Mouse (Mus musculus) left cerebral cortex, adult 18-20 months (tissue): ENCODE measurements around the gene Dis3l. TPM values are rescaled to one million over a fixed set of nuclear protein-coding genes. Genes with fewer than 3 reads are reported as not detected.
A peak's percentile ranks its signal among the peaks of the same experiment; 100 is the strongest.

Experiments
- DNase-seq, 2 experiments: peaks; one replicate each; pipeline ENCODE4 v3.0.0; 2021 to 2022; ENCODE audit warnings: low spot score in 2 of 2, mixed read lengths in 1 of 2
- long read RNA-seq, 2 experiments: library from polyadenylated mRNA; stranded (forward); transcript quantifications; one replicate each; pipeline ENCODE4 v2.0.0; 2021
- total RNA-seq, 2 experiments: library from RNA; stranded (reverse); gene quantifications; 2 replicates each; pipeline ENCODE4 v1.2.3; 2021

Dis3l gene
- 10 to 100 TPM; 27.5 to 28.2 TPM for total RNA-seq
- long read RNA-seq, experiment 1, transcript Dis3l-208 (17 exons, 3,575 nt), result major isoform, 24 of 35 reads
- long read RNA-seq, experiment 1, partial matches to known transcripts, result 4 of 35 reads
- long read RNA-seq, experiment 1, other reads (novel, unspliced or antisense), result 3 of 35 reads
- long read RNA-seq, experiment 2, transcript Dis3l-208 (17 exons, 3,575 nt), result major isoform, 10 of 17 reads
- long read RNA-seq, experiment 2, partial matches to known transcripts, result 4 of 17 reads
- long read RNA-seq, experiment 2, other reads (novel, unspliced or antisense), result 2 of 17 reads

- no peak for DNase-seq
Observed at GRCm38 (mm10) chr9:64341254-64341566, at the start of gene Dis3l. TSS of gene Dis3l (minus strand) at chr9:64341288.

DNA sequence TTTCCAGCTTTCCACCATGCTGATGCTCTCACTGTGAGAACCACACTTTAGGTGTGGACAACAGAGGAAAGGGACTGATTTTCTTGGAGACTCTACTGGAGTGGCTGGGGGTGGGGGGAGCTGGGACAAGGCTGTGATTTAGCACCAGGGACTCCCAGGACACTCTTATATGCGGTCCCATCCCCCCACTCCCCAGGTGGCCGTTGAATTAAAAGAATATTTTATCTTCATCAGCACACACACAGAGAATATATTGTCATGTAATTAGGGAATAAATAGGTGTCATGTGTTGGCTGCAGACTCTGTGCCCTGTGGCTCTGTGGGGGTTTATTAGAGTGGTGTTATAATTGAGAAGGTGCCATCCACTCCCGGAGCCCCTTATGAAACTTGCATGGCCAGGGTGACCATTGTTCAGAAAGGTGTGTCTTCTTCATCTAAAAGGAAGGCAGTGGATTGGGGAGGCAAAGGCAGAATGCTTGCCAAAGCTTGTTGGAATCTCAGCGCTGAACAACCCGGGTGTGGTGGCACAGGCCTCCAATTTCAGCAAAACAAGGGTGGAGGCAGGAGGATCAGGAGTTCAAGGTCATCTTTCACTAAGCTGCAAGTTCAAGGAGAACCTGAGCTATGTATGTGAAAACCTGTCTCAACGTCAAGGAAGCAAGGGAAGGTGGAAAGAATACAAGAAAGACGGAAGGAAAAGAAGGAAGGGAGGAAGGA, 48.6 kb upstream of the Dis3l start:
- DNase-seq, result no peak

DNA sequence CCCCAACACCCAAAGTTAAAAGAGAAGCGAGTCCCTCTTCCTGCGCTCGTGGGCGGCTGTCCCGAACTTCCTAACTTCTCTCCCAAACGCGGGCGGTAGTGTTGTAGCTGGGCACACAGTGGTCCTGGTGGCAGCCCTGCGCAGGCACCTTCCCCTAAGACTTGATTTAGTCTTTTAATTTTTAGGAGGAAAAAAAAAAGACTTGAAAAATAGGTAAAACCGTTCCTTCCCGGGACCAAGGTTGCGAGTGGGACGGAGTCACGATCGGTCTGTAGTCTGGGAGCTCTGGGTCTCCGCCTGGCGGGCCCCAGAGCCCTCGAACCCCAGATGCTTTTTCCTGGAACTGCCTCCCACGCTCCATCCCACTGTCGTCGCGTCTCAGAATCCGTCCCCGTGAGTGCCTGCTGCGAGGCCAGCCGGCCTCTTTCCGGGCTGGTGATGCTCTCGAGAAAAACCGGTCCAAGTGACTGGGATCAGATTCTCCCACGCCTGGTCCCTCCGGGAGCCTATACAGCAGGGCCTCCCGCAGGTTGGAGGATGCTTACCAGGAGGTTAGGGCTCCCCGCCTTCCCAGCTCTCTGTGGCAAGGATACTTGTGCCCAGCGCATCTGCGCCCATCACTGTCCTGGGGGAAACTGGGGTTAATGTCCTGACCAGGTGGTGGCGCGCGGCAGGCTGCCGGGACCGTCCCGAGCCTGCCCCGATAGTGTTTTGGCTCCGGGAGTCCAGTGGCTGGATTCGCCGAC, 45.6 kb upstream of the Dis3l start:
- DNase-seq, result peak; percentile 16 to 31

DNA sequence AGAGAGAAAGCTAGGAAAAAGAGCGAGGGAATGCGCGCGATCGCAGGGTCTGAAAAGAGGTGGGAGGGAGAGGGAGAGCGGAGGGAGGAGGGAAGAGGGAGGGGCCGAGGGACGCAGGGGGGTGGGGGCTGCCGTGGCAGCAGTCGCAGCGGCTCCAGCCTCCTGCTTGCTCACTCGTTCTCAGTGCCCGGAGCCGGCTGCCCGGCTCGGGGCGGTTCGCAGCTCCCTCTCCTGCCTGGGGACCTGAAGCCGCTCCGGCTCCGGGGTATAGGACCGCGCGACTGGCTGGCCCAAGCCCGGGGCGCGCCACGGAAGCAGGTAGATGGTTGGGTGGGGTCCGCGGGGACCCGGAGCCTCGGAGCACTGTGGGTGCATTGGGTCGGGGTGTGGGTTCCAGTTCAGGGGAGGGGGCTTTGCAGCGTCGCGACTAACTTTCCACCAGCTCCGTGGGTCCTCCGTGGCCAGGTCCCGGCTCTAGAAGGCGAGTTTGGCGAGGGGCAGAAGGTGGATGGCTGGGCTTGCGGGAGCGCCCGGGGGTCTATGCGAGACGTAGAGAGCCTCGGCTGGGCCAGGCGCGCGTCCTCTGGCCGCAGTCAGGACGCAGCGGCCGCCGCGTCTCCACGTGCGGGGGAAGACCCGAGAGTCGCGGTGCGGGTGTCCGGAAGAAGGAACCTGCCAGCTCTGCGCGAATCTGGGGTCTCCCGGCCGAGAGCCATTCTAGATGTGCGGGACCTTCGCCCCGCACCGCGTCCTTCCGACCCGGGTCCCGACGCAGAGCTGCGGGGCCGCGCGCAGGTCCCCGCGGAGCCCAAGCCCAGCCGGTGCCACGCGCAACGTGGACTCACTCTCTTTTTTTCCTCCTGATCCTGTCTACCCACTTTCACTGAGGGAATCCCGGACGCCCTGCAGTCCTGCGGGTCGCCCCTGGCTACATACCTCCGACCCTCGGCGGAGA, 44.7 kb upstream of the Dis3l start, which contains the start of gene Megf11:
Gene Megf11 (plus strand): TSS at position 116 of the 955 bp plus-strand sequence.
- DNase-seq, result peak; percentile 20 to 29

DNA sequence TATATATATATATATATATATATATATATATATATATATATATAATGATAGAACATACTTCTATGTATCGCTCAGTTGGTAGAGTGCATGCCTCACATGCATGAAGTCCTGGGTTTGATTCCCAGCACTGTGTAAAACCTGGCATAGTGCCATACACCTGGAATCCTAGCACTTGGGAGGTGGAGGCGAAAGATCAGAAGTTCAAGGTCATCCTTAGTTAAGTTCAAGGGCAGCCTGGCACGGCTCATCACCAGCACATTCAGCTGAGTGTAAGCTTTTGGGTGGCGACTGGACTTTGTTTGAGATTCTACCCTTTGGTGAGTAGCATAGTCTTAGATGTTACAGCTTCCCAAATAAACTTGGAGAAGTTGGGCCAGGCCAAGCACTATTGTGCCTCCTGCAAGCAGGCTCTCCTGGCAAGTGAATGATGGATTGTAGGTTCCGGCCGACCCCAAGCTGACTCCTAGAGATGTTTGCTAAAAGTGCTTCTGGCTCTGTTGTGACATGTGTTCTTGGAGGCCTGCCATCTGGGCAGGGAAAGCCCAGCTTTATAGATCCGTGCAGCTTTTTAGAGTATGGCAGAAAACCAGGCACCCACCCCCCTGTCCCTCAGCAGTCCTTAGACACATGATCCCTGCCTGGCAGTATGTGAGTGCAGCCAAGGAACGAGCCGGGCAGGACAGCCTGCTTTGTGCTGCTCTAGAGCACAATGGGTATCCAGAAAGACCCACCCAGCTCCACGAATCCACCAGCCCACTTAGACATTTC, 42.1 kb upstream of the Dis3l start:
- DNase-seq, result no peak

- no peak for DNase-seq
Observed at GRCm38 (mm10) chr9:64376380-64376779, 35.3 kb upstream of the Dis3l start.

DNA sequence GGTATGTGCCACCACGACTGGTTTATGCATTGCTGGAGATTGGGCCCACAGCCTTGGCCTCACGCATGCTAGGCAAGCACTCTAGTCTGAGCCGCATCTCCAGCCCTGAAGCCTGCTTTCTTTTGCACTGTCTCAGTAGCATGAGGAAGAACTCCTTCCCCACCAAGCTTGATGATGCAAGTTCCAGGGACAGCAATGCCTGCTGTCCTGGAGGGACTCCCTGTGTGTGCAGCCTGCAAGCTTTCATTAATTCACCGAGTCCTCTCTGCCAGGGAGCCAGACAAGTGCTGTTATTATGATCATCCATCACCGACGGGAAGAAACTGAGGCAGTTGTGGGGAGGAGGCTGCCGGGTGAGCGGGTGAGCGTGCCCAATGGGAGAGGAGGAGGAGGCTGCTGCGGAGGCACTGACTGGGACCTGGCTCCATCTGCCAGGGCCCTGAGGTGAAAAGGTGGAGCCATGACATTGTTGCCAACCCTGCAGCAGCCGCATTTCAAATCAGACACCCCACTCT, 30.3 kb upstream of the Dis3l start:
- no peak for DNase-seq

GRCm38 (mm10) chr9:64369871-64370270, 28.8 kb upstream of the Dis3l start:
- DNase-seq, result no peak

DNA sequence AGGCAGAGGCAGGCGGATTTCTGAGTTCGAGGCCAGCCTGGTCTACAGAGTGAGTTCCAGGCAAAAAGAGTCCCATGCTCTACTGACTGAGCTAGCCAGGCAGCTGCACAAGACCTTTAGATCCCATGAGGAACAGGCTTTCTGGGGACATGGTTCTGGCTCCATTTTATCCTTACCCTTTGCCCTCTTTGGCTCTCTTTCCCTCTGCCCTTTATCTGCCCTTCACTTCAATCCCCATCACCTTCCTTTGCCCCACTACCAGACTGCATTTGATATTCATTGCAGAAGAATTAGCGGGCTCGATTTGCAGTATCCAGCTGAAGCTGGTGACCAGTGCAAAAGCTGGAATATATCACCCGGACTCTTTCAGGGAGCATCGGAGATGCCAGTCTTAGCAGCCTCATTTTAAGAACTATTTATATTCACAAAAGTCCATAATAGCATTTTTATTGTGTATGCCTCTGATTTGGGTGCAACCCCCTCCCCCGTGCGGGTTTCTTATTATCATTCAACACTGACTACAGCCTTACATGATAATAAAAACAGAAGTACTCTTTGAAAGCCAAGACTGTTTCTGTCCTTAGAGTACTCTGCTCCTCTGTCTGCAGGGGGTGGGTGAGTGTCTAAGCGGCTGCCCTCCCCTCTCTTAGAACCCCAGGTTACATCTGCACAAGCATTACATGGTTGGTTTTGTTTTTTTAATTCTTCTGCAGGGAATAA, 20.3 kb upstream of the Dis3l start:
- DNase-seq, result no peak

DNA sequence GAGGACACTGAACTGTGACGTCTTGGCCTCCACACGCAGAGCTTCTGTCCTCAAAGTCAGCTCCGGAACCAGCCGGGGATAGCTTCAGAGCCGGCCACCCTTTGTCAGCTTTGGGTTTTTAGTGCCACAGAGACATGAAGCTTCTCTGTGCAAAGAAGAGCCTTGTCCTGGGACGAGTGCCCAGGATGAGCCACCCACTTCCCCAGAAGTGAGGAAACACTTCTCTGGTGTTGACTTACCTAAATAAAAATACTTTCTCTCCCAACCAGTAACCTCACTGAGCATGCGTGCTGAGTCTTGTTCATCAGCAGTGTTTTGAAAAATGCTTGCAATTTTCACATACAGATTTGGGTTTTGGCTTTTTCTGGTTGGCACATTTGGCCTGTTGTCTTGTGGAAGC, 14.5 kb upstream of the Dis3l start:
- peak; percentile 50 to 56 for DNase-seq

GRCm38 (mm10) chr9:64351191-64351590, 10.1 kb upstream of the Dis3l start:
- no peak for DNase-seq

DNA sequence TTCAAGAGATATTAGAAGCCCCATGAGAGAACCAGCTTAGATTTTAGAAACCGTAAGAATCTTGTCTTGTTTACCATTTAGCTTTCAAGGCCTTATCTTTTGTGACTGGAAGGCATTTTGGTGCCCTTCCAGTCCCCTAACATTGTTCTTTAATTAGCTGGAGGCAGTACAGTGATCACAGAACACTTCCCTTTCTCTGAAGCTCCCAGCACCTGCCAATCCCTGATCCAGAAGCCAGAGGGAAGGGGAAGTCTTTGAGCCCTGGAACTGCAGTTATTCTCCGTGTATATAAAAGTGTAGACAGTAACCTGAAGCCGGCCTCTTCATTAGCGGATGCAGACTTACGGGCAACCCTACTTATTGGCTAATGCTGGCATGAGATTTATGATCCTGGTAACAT, 8.4 kb upstream of the Dis3l start:
- DNase-seq, result no peak

DNA sequence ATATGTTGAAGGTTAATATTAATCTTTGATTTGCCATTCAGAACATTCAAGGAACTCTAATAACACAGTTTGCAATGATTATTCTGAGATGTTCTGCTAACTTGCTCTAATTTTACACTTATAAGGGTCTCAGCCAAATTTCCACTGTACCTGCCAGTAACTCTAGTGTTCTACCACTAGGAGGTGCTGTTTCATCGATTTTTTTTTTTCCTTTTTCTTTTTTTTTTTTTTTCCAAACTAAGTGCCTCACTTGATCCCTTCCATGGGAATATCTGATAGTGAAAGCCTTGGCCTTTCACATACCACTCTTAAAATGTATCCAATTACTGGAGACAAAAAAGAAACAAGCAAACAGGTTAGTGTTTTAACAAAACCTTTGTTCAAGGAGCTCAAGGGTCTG, 6.3 kb upstream of the Dis3l start:
- DNase-seq, result no peak

DNA sequence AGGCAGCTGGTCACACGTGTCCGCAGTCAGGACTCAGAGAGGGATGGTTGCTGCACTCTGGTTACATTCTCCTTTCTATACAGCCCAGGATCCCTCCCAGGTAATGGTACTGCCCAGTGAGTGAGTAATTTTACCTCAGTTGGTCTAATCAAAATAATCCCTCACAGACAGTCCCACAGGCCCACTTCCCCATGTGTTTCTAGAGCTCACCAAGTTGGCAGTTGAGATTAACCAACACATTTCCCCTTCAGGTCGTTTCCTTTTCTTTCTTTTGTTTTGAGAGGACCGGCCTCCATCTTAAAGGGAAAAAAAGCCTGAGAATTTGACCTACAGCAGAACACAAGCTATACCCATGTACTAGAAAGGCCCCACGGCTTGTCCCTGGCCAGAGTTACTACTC, 4.8 kb upstream of the Dis3l start:
- DNase-seq, result no peak

- DNase-seq, result no peak
Observed at GRCm38 (mm10) chr9:64343656-64344055, 2.6 kb upstream of the Dis3l start.

DNA sequence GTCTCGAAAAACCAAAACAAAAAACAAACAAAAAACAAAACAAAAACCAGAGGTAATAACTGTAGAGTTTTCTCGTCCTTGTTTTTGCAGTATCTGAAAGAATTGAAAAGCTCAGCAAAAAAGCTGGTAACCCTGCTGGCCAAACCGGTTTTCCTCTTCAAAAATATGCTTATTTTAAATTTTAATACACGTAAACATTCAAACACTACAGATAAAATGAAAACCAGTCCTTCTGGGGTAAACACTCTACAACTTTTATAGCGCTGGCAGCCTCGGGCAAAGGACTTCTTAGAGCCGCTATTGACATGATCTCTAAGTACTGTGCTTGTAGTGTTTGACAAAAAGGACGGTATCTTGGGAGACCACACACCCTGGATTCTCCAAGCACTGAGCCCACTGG, 583 bp upstream of the Dis3l start:
- no peak for DNase-seq

GRCm38 (mm10) chr9:64340351-64341253, 486 bp downstream of the Dis3l start:
- peak; percentile 63 to 69 for DNase-seq

DNA sequence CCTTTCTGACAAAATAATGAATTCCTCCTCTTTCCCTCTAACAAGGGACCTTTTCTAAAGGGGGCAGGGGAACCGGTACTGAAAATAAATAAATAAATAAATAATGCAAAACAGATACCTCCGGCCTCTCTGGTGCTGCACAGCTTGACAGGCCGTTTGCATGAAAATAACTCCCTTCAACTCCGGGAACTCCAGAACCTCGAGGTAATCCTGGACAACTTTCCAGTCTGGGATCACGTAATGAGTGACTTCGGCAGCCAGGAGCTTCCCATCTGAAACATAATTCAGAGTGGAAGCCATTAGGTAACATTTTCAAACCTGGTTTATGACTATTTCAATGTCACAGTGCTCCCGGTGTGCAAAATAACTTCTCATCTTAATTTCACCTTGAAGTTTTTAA, 1.7 kb downstream of the Dis3l start:
- no peak for DNase-seq
